Mouse (Mus musculus): Measurements from ENCODE around the gene Gm20388.

- no peak for TF ChIP-seq CTCF (IDR thresholded peaks at IDR 0.05; ENCODE audit: low read depth, low read length)
- TF ChIP-seq POLR2A (IDR thresholded peaks at IDR 0.05; ENCODE audit: insufficient read depth, low read length) = no peak
These were observed 2664.6 kb downstream of the Gm20388 start for GRCm38 (mm10) chr8:122575286-122575685.

Measured in ES-Bruce4 (cell line).